Mouse (Mus musculus) midbrain, postnatal 0 days (tissue): ENCODE measurements at regions not wholly inside any gene's neighbourhood (a gene's known extent, or its start where the extent isn't known, plus 50 kb on each side); places are given as distances from the start of the nearest gene placed in this dataset.

Experiments
- ATAC-seq: fragments of 200-750 bp; cut with Nextera tagmentation; 2 replicates; pipeline ENCODE4 v1.8.0; 2017; ENCODE audit warnings: moderate number of reproducible peaks, mild to moderate bottlenecking, moderate TSS enrichment, moderate library complexity; ENCODE audit not compliant: low FRiP score
- DNase-seq: peaks from one replicate; pipeline ENCODE4 v3.0.0-alpha.2; 2015; ENCODE audit warnings: low spot score
- H3K27ac ChIP-seq: fragments of 300-500 bp; sonication (generic); 2 replicates; pipeline ENCODE4 v1.5.1; 2014; ENCODE audit warnings: low read depth, mild to moderate bottlenecking, low read length, mixed read lengths
- H3K27me3 ChIP-seq: fragments of 300-500 bp; sonication (generic); 2 replicates; pipeline ENCODE4 v1.6.1; 2014; ENCODE audit warnings: low read length, control low read depth, mixed read lengths; ENCODE audit not compliant: insufficient read depth
- H3K36me3 ChIP-seq: fragments of 300-500 bp; sonication (generic); 2 replicates; pipeline ENCODE4 v1.6.1; 2014; ENCODE audit warnings: low read length, control low read depth, mixed read lengths; ENCODE audit not compliant: insufficient read depth
- H3K4me1 ChIP-seq: fragments of 300-500 bp; sonication (generic); 2 replicates; pipeline ENCODE4 v1.6.1; 2014; ENCODE audit warnings: mild to moderate bottlenecking, control low read depth, antibody characterized with exemption, low read length, mixed read lengths; ENCODE audit not compliant: insufficient read depth
- H3K4me2 ChIP-seq: fragments of 300-500 bp; sonication (generic); 2 replicates; pipeline ENCODE4 v1.6.1; 2014; ENCODE audit warnings: low read depth, mild to moderate bottlenecking, low read length, mixed read lengths; ENCODE audit not compliant: poor library complexity, severe bottlenecking
- H3K4me3 ChIP-seq: fragments of 300-500 bp; sonication (generic); 2 replicates; pipeline ENCODE4 v1.5.1; 2014; ENCODE audit warnings: low read depth, mild to moderate bottlenecking, low read length, moderate library complexity
- H3K9ac ChIP-seq: fragments of 300-500 bp; sonication (generic); replicated peaks from 2 replicates; pipeline ENCODE4 v1.6.1; 2014; ENCODE audit warnings: mild to moderate bottlenecking, low read length, moderate library complexity, mixed read lengths; ENCODE audit not compliant: poor library complexity, severe bottlenecking
- H3K9me3 ChIP-seq: fragments of 300-500 bp; sonication (generic); 2 replicates; pipeline ENCODE4 v1.6.1; 2016; ENCODE audit warnings: low read length, control low read depth
- CTCF ChIP-seq: IDR thresholded peaks from 2 replicates; pipeline ENCODE4 v1.5.1; 2016; ENCODE audit warnings: antibody characterized with exemption, mild to moderate bottlenecking
- WGBS: fragments of 180-500 bp; shearing (Covaris S2); extraction: QIAGEN DNeasy Blood & Tissue Kit; methylation state at CpG from one replicate; pipeline ENCODE4 v1.1.7; 2014; 5-methylcytosine and 5-hydroxymethylcytosine counted together

DNA sequence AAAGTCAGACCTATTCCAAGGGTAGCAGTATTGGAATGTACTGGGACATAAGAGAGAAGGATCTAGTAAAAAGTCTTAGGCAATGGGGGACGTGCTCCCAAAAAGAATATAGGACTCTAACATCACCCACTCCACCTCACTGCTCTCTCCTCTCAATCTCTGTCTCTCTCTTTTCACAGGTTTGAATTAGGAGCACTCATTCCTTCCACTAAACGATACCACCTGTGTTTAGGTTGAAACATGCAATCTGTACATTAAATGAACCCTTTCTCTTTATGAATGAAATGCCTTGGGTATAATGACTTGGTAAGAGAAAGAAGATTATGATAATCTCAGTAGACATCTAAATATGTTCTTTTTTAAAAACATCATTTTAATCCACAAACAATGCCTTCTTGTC lies 129.4 kb downstream of the Zpld1 start:
- no peaks in the 10 kb centered on the region for H3K36me3 ChIP-seq
- no peaks in the 10 kb centered on the region for H3K27me3 ChIP-seq
- H3K9me3 ChIP-seq, result no peaks in the 10 kb centered on the region
- no peak overlapping the region for H3K27ac ChIP-seq
- no peak for ATAC-seq
- 89% methylated on average over 2 of the region's 2 CpGs for WGBS
- TF ChIP-seq CTCF, result no peak
- H3K9ac ChIP-seq, result no peak overlapping the region
- H3K4me1 ChIP-seq, result no peaks in the 10 kb centered on the region
- DNase-seq, result no peak
- H3K4me2 ChIP-seq, result no peak overlapping the region
- no peak overlapping the region for H3K4me3 ChIP-seq

DNA sequence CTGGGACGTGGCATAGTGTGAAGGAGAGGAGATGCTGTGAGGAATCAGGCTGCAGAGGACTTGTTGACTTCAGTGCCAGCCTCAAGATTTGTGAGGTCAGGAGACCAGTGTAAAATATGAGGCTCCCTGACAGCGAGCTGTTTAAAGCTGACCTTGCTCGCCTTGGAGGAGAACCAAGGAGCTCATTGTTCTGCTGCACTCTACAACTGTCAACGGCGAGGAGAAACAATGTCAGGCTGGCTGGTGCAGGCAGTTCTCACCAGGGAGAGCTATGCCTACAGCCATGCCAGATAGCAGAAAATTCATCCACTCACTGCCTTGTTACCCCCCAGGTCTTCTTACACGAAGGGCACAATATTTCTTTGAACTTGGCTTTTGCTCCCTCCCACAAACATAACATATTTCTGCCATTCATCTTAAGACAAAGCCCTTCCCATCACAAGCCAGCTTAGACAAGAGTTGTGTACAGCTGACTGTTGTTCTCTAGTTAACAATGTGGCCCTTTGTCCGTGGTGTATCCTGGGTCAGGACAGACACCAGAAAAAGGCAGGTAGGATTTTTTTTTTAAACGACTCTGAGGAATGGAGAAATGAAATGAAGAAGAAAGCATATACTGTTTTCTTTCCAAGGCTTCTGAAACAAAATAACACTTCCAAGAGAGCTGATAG lies 131.5 kb downstream of the Zpld1 start:
- Histone ChIP-seq H3K4me3 (no peak overlapping the region), H3K4me1 (no peaks in the 10 kb centered on the region), H3K9ac (no peak overlapping the region), H3K9me3 (no peaks in the 10 kb centered on the region), H3K36me3 (no peaks in the 10 kb centered on the region), H3K27ac (no peak overlapping the region), H3K27me3 (no peaks in the 10 kb centered on the region), H3K4me2 (no peak overlapping the region)
- peak; percentile 8 for DNase-seq
- WGBS, result 67% methylated on average over 8 of the region's 8 CpGs
- ATAC-seq, result no peak
- no peak for TF ChIP-seq CTCF

GRCm38 (mm10) chr16:55162926-55163325 lies 134.9 kb downstream of the Zpld1 start:
- ATAC-seq (no peak), DNase-seq (no peak)
- no peak overlapping the region for H3K4me3 ChIP-seq
- H3K9ac ChIP-seq, result no peak overlapping the region
- WGBS, result 81% methylated on average over 6 of the region's 6 CpGs
- H3K36me3 ChIP-seq, result no peaks in the 10 kb centered on the region
- no peak overlapping the region for H3K4me2 ChIP-seq
- H3K27me3 ChIP-seq, result no peaks in the 10 kb centered on the region
- TF ChIP-seq CTCF, result no peak
- no peak overlapping the region for H3K27ac ChIP-seq
- H3K9me3 ChIP-seq, result no peaks in the 10 kb centered on the region
- H3K4me1 ChIP-seq, result no peaks in the 10 kb centered on the region

DNA sequence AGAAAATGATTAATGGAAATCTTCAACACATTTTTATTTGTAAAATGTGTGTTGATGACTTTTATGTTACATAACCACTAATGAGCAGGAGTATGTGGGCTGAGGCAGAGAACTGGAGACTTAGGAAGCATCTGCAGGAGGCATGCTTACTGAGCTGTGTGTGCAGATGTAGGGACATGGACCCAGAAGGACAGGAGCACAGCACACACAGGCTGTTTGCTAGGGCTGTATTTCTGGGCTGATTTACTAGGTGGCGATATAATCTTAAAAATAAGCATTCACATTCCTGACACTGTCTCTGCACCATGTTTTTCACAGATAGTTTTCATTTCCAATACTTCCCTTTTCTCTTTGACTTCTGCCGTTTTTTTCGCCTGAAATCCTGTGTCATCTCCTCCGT lies 146.1 kb downstream of the Zpld1 start:
- Histone ChIP-seq H3K9ac (no peak overlapping the region), H3K27ac (no peak overlapping the region), H3K4me1 (no peaks in the 10 kb centered on the region), H3K4me3 (no peak overlapping the region), H3K4me2 (no peak overlapping the region), H3K9me3 (no peaks in the 10 kb centered on the region), H3K36me3 (no peaks in the 10 kb centered on the region), H3K27me3 (no peaks in the 10 kb centered on the region)
- DNase-seq (peak; percentile 68), ATAC-seq (no peak)
- TF ChIP-seq CTCF, result peak; percentile 60
- 52% methylated on average over 4 of the region's 4 CpGs for WGBS

GRCm38 (mm10) chr16:55142431-55143173 lies 155.2 kb downstream of the Zpld1 start:
- DNase-seq (no peak), ATAC-seq (0 out of 2 replicates have a peak, but pooled peaks have one; percentile 38)
- Histone ChIP-seq H3K4me2 (no peak overlapping the region), H3K4me1 (no peaks in the 10 kb centered on the region), H3K27ac (no peak overlapping the region), H3K36me3 (no peaks in the 10 kb centered on the region), H3K9me3 (no peaks in the 10 kb centered on the region), H3K4me3 (no peak overlapping the region), H3K9ac (no peak overlapping the region), H3K27me3 (no peaks in the 10 kb centered on the region)
- WGBS, result 56% methylated on average over 6 of the region's 6 CpGs
- no peak for TF ChIP-seq CTCF

GRCm38 (mm10) chr16:55134961-55135360 lies 162.8 kb downstream of the Zpld1 start:
- no peak for ATAC-seq
- Histone ChIP-seq H3K4me2 (no peak overlapping the region), H3K27me3 (no peaks in the 10 kb centered on the region), H3K9me3 (no peaks in the 10 kb centered on the region), H3K4me3 (no peak overlapping the region), H3K4me1 (no peaks in the 10 kb centered on the region), H3K9ac (no peak overlapping the region), H3K36me3 (no peaks in the 10 kb centered on the region), H3K27ac (no peak overlapping the region)
- no peak for TF ChIP-seq CTCF
- peak; percentile 2 for DNase-seq
